Mouse (Mus musculus) olfactory bulb, adult 2 months (tissue): ENCODE data around the gene Rps5.

ENCODE experiments used
- CTCF ChIP-seq: fragments of 200-500 bp; IDR thresholded peaks from 2 replicates; pipeline ENCODE4 v1.5.1; 2012; ENCODE audit warnings: low read depth, mild to moderate bottlenecking, low read length, moderate library complexity; ENCODE audit not compliant: insufficient read depth
- POLR2A ChIP-seq: fragments of 200-500 bp; IDR thresholded peaks from 2 replicates; pipeline ENCODE4 v1.6.1; 2012; ENCODE audit warnings: mild to moderate bottlenecking, low read depth, low read length, moderate library complexity; ENCODE audit not compliant: insufficient read depth

- TF ChIP-seq CTCF: no peak
- no peak for TF ChIP-seq POLR2A
Observed at GRCm38 (mm10) chr7:12926316-12926715, 4.2 kb downstream of the Rps5 start.
